Mouse (Mus musculus): ENCODE measurements around the gene 4930442H23Rik.

GRCm38 (mm10) chr10:81183805-81184204 lies at the start of gene 4930442H23Rik:
- TF ChIP-seq CTCF (IDR thresholded peaks at IDR 0.05; ENCODE audit: low read depth) = no peak
- no peak for TF ChIP-seq EP300 (IDR thresholded peaks at IDR 0.05; ENCODE audit: low read depth)

All from liver, postnatal 0 days (tissue).